Mouse (Mus musculus) heart, postnatal 25 days (tissue): Measurements from ENCODE around the gene Clstn2. TPM values are rescaled to one million over a fixed set of nuclear protein-coding genes. Genes with fewer than 3 reads are reported as not detected.

ENCODE experiments used
- DNase-seq: peaks from one replicate; pipeline ENCODE4 v3.0.0; 2022; ENCODE audit warnings: low spot score
- intact Hi-C: fragments of 180-260 bp; cut with DNase I; formaldehyde crosslinking; loops from one replicate; pipeline ENCODE4 v1.15.1; 2025
- total RNA-seq, 2 experiments: library from RNA; stranded (reverse); gene quantifications; 2 replicates each; pipeline ENCODE4 v1.2.3; 2021

Gene Clstn2
- total RNA-seq, 2 experiments from 2014 or later = 0.81 to 0.88 TPM

DNA sequence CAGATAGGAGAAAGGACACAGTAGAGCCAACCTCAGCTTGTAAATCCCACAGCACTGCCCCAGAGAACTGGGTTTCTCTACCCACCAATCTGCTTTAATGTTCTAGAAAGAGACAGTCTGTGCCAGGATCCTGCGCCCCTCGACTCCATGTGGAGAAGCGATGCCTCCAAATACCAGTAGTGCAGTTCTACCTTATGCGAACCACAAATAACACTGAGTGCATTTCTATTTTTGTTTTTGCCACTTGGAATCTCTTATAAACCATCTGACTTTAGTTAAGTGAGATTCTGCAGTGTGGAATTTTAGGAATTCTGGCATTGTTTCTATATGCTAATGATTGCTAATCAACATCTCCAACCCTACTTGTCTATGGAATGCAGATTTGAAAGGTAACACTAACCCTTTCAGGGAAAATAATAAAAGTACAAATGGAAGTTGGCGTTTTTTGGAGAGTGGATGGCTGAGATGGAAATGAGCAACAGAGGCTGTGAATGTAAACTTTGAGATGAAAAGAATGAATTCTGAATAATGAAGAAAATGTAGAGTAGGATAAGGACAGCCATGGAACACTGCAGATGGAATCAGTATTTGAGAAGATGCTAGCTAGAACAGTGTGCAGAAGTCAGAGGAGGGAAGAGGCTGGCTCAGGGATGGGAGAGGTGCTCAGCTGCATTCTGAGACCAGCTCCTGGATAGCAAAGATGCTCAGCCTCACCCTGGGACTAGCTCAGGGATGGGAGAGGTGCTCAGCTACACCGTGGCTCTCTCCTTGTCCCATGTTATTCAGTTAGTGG lies 617.9 kb downstream of the Clstn2 start:
- intact Hi-C loops = no loop called here
- DNase-seq = no peak

DNA sequence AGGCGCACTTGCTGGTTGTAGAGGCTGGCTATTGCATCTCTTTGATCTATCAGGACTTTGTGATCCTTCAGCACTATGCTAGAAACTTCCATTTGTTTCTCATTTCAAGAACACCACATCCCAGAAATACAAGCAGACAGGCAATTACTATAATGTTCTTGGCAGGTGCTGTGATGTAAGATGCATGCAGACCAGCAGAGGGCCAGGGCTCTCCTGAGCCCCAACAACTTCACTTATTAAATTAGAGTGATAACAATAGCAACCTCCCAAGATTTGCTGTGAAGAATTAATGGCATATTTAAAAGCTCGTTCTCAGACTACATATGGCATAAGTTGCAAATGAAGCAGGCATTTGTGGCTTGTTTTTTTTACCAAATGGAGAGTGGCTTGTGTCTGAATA lies 624.8 kb downstream of the Clstn2 start:
- intact Hi-C loops = no loop called here
- no peak for DNase-seq
